Mouse (Mus musculus) midbrain, embryonic 16.5 days (tissue): ENCODE measurements around the gene Gm7534. TPM values are rescaled to one million over a fixed set of nuclear protein-coding genes. Genes with fewer than 3 reads are reported as not detected.

Experiments used
- ATAC-seq: fragments of 200-750 bp; cut with Nextera tagmentation; 2 replicates; pipeline ENCODE4 v1.8.0; 2017; ENCODE audit warnings: moderate TSS enrichment
- H3K27ac ChIP-seq: fragments of 300-500 bp; sonication (generic); 2 replicates; pipeline ENCODE4 v1.5.1; 2014; ENCODE audit warnings: mild to moderate bottlenecking, low read length, mixed read lengths
- H3K27me3 ChIP-seq: fragments of 300-500 bp; sonication (generic); 2 replicates; pipeline ENCODE4 v1.6.1; 2014; ENCODE audit warnings: low read depth, low read length, mixed read lengths; ENCODE audit not compliant: control insufficient read depth, insufficient read depth
- H3K36me3 ChIP-seq: fragments of 300-500 bp; sonication (generic); 2 replicates; pipeline ENCODE4 v1.6.1; 2014; ENCODE audit warnings: mild to moderate bottlenecking, low read length, moderate library complexity, mixed read lengths; ENCODE audit not compliant: control insufficient read depth, insufficient read depth
- H3K4me1 ChIP-seq: fragments of 300-500 bp; sonication (generic); 2 replicates; pipeline ENCODE4 v1.6.1; 2014; ENCODE audit warnings: mild to moderate bottlenecking, low read length, mixed read lengths; ENCODE audit not compliant: control insufficient read depth, insufficient read depth
- H3K4me2 ChIP-seq: fragments of 300-500 bp; sonication (generic); 2 replicates; pipeline ENCODE4 v1.6.1; 2014; ENCODE audit warnings: mild to moderate bottlenecking, low read length, mixed read lengths
- H3K4me3 ChIP-seq: fragments of 300-500 bp; sonication (generic); 2 replicates; pipeline ENCODE4 v1.5.1; 2014; ENCODE audit warnings: low read depth, mild to moderate bottlenecking, low read length, moderate library complexity, mixed read lengths
- H3K9ac ChIP-seq: fragments of 300-500 bp; sonication (generic); 2 replicates; pipeline ENCODE4 v1.6.1; 2014; ENCODE audit warnings: low read depth, low read length, mixed read lengths
- H3K9me3 ChIP-seq: fragments of 300-500 bp; sonication (generic); replicated peaks from 2 replicates; pipeline ENCODE4 v1.6.1; 2014; ENCODE audit warnings: mild to moderate bottlenecking, low read length, mixed read lengths; ENCODE audit not compliant: control insufficient read depth, poor library complexity, severe bottlenecking
- WGBS: fragments of 180-500 bp; shearing (Covaris S2); extraction: QIAGEN DNeasy Blood & Tissue Kit; methylation state at CpG from one replicate; pipeline ENCODE4 v1.1.7; 2014; 5-methylcytosine and 5-hydroxymethylcytosine counted together
- polyA plus RNA-seq: library from polyadenylated mRNA; unstranded; fragments of >200 nt; fragmentation: Nextera tagmentation; extraction: Ambion mirVana; gene quantifications from 2 replicates; pipeline ENCODE4 v1.2.1, GENCODE M21; 2015

The Gm7534 gene
- polyA plus RNA-seq, 1 experiment from 2014 or later, result not detected

DNA sequence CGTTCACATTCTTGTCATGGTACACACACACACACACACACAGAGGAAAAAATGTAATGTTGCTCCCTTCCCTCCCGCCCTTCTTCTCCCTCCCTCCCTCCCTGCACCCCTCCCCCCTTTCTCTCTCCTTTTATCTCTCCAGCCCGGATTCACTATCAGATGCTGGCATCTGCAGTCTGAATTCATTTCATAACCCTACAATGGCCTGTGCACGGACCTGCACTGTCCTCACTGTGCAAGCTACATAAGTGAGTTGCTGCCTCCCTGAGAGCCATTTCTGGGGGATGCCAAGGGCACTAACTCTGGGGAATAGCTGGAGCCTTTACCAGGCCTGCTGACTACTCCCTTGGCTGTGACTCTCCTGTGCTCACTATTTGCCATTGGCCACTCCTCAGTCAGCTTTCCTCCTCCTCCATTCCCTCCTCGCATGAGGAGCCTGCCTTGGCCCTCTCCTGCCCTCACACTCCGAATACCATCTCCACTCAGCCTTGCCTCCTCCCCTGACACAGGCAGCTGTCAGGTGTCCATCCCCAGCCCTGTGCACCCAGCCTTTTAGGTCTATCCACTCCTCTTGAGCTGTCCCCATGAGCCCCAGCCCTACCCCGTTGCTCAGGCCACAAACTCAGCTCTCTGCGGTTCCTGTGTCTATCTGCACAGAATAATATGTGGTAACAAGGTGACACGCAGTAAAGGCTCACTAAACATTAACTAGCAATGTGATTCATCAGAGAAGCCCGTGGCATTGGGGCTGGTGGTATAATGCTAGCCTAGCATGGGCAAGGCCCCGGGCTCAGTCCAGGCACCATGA lies 20.2 kb upstream of the Gm7534 start:
- Histone ChIP-seq H3K9me3 (no peaks in the 10 kb centered on the region), H3K4me2 (no peak overlapping the region), H3K27me3 (no peaks in the 10 kb centered on the region), H3K27ac (no peak overlapping the region), H3K9ac (no peak overlapping the region), H3K4me3 (no peak overlapping the region), H3K36me3 (no peaks in the 10 kb centered on the region), H3K4me1 (no peaks in the 10 kb centered on the region)
- 66% methylated on average over 11 of the region's 11 CpGs for WGBS
- ATAC-seq, result no peak

DNA sequence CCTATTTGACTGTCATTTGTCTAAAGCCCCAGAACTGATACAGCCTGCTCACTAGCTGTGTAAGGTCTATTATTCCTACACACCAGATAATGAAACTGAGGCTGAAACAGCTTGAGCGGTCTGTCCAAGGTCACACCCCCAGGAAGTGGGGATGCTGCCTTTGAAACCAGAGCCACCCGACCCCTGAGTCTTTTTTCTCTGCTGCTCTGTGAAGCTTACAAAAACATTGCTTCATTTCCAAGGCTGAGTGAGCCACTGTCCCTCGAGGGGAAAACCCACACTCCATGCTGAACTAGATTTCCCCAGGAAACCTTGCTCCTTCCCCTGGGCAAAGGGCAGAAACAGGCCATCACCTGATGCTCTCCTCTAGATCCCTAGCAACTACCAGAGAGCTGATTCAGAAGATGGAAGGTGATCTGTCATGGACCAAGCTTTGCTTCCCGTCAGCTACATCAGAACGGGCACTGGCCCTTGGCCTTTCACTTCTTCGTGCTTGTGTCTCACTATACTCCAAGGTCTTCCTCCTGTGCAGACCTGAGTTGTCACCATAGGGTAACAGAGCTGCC lies 3.8 kb upstream of the Gm7534 start:
- no peak for ATAC-seq

DNA sequence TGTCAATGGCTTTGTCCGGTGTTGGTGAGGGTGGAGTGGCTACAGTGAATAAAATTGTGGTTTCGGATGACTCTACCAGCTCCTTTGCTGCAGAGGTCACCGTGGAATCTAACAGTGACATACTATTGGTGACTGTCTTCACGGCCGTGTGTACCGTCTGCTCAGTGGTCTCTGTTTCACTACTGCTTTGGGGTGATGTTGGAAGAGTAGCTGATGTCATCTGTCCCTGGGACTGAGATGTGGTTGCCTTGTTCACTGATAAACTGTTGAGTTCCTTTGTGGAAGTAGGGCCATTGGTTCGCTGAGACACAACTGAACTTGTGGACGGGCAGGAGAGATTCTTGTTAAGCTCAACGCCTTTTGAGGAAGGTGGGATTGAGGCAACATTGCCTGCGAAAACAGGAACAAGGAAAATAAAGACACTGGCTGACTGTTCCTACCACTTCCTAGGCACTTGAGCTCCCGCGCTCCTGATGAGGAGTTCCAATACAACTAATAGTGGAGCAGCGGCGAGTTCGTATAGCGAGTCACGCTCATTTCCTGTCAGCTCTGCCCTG lies 614 bp upstream of the Gm7534 start:
- Histone ChIP-seq H3K4me2 (no peak overlapping the region), H3K36me3 (no peaks in the 10 kb centered on the region), H3K27ac (no peak overlapping the region), H3K4me3 (no peak overlapping the region), H3K9ac (no peak overlapping the region), H3K4me1 (no peaks in the 10 kb centered on the region), H3K9me3 (no peaks in the 10 kb centered on the region), H3K27me3 (no peaks in the 10 kb centered on the region)
- WGBS, result 91% methylated on average over 17 of the region's 17 CpGs
- ATAC-seq, result no peak

More for the DNA sequence above, 3.8 kb upstream of the Gm7534 start:
- H3K4me2 ChIP-seq, result no peak overlapping the region
- WGBS, result 71% methylated on average over 6 of the region's 6 CpGs
- no peak overlapping the region for H3K27ac ChIP-seq
- no peaks in the 10 kb centered on the region for H3K4me1 ChIP-seq
- no peaks in the 10 kb centered on the region for H3K36me3 ChIP-seq
- no peak overlapping the region for H3K4me3 ChIP-seq
- no peaks in the 10 kb centered on the region for H3K9me3 ChIP-seq
- H3K27me3 ChIP-seq, result no peaks in the 10 kb centered on the region
- no peak overlapping the region for H3K9ac ChIP-seq

DNA sequence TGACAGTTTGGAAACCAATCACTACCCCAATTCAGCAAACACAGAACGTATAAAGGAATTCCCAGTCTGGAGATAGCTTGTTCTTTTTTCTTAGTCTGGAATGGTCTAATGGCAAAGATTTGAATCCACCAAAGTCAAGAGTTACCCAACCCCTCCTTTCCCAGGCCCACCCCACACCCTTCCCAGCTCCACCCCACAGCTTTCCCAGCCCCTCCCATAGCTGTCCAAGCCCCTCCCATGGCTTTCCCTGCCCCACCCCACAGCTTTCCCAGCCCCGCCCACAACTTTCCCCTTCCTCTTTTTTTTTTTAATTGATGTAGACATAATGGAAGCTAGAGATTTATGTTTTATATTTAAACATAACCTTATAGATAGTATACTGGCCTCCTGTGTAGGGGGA lies 3.4 kb downstream of the Gm7534 start:
- no peak overlapping the region for H3K4me2 ChIP-seq
- H3K4me1 ChIP-seq, result no peaks in the 10 kb centered on the region
- ATAC-seq, result no peak
- no peak overlapping the region for H3K9ac ChIP-seq
- H3K27me3 ChIP-seq, result no peaks in the 10 kb centered on the region
- no peak overlapping the region for H3K4me3 ChIP-seq
- H3K36me3 ChIP-seq, result no peaks in the 10 kb centered on the region
- WGBS, result 76% methylated on average over 2 of the region's 2 CpGs
- no peaks in the 10 kb centered on the region for H3K9me3 ChIP-seq
- no peak overlapping the region for H3K27ac ChIP-seq

DNA sequence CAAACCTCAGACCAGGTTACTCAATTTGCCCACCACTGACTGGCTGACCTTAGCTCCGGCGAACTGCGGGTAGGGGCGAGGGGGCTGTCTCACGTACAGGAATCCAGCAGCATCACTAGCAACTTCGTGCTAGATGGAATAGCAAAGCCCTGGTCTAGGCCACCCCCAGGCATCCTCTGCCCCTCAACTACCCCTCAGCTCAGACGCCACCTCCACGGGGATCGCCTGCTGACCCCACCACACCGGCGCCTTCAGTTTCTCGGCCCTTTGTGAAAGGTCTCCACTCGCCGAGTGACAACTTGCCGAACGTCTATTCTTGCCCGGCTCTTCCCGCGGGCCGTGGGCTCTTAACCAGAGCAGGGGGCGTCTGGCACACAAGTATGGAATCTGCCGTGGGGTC lies 16.5 kb downstream of the Gm7534 start:
- WGBS, result under 1% methylated on average over 22 of the region's 22 CpGs
- Histone ChIP-seq H3K4me2 (peak overlapping the region; percentile 87), H3K4me1 (peaks cover 13% of the 10 kb centered on the region), H3K27ac (peak overlapping the region; percentile 82), H3K36me3 (no peaks in the 10 kb centered on the region), H3K9me3 (no peaks in the 10 kb centered on the region), H3K27me3 (no peaks in the 10 kb centered on the region), H3K4me3 (peak overlapping the region; percentile 69), H3K9ac (peak overlapping the region; percentile 81)
- no peak for ATAC-seq

DNA sequence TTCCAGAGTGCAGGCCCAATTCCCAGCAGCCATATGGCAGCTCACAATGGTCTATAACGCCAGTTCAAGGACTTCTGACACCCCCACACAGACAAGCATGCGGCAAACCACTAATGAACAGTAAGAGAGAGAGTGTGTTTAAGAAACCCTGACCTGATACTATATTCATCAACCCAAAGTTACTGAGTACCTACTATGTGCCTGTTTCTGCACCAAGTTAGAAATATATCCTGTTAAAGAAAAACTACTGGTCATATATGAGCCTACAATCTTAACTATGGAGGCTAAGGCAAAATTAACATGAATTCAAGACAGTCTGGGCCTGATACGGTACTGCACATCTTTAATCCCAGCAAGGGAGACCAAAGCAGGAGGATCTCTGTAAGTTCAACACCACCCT lies 17.2 kb downstream of the Gm7534 start:
- Histone ChIP-seq H3K27ac (no peak overlapping the region), H3K27me3 (no peaks in the 10 kb centered on the region), H3K4me2 (peak overlapping the region; percentile 87), H3K9me3 (no peaks in the 10 kb centered on the region), H3K9ac (peak overlapping the region; percentile 81), H3K4me3 (peak overlapping the region; percentile 69), H3K36me3 (no peaks in the 10 kb centered on the region), H3K4me1 (peaks cover 13% of the 10 kb centered on the region)
- WGBS, result 71% methylated on average over 3 of the region's 3 CpGs
- no peak for ATAC-seq

DNA sequence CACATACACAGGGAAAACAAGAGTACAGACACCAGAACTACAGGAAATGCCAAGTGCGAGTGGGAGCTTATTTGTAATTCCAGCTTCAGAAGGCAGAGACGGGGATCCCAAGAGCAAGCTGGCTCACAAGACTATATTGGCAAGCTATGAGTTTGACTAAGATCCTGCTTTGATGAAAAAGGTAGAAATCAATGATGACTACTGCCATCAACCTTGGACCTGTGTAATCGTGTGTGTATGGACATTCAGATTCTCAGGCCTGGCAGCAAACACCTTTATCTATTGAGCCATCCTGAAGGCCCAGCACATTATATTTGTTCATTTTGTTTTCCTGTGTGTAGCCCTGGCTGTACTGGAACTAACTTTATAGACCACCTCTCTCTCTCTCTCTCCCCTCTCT lies 19.1 kb downstream of the Gm7534 start:
- no peak for ATAC-seq
- Histone ChIP-seq H3K27ac (no peak overlapping the region), H3K27me3 (no peaks in the 10 kb centered on the region), H3K4me3 (no peak overlapping the region), H3K4me2 (no peak overlapping the region), H3K9me3 (no peaks in the 10 kb centered on the region), H3K4me1 (peaks cover 13% of the 10 kb centered on the region), H3K9ac (no peak overlapping the region), H3K36me3 (no peaks in the 10 kb centered on the region)
- 90% methylated on average over 3 of the region's 3 CpGs for WGBS

DNA sequence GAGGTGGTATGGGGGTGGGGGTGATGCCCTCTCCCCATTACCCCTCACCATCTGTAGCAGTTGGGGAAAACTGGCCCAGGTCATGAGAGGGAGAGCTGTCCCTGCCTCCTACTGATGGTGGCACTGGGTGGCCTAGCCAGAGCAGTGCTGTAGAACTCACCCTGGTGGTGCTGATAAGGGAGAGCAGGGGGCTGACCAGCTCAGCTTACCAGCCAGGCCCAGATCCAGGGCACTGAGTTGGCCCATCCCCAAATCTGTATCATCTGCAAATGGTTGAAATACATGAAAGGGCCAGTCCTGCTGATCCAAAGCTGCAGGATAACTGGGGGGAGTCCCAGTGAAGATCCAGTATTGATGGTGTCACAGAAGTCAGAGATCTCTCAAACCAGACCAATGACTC lies 21.0 kb downstream of the Gm7534 start:
- H3K4me3 ChIP-seq, result no peak overlapping the region
- H3K9me3 ChIP-seq, result no peaks in the 10 kb centered on the region
- peaks cover 11% of the 10 kb centered on the region for H3K4me1 ChIP-seq
- ATAC-seq, result no peak
- H3K27me3 ChIP-seq, result no peaks in the 10 kb centered on the region
- no peak overlapping the region for H3K27ac ChIP-seq
- H3K9ac ChIP-seq, result no peak overlapping the region
- H3K4me2 ChIP-seq, result no peak overlapping the region
- H3K36me3 ChIP-seq, result no peaks in the 10 kb centered on the region

DNA sequence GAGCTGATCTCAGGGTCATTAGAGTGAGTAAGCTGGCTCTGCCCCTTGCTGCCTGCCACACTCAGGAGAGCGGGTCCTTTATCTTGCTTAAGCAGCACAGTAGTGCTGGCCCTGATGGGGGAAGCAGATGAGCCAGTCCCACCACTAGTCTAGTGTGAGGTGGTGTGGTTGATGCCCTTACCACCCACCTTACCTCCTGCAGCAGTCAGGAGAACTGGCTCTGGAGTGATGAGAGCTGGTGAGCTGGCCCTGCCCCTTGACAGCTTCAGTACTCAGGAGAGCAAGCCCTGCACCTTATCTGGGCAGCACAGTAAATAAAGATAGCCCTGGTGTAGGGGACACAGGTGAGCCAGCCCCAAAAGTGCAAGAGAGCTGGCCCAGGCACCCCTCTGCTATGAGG lies 21.7 kb downstream of the Gm7534 start:
- H3K36me3 ChIP-seq, result no peaks in the 10 kb centered on the region
- no peak overlapping the region for H3K4me3 ChIP-seq
- no peak overlapping the region for H3K27ac ChIP-seq
- H3K27me3 ChIP-seq, result no peaks in the 10 kb centered on the region
- peaks cover 10% of the 10 kb centered on the region for H3K4me1 ChIP-seq
- no peaks in the 10 kb centered on the region for H3K9me3 ChIP-seq
- 95% methylated on average over 1 of the region's 1 CpGs for WGBS
- H3K9ac ChIP-seq, result no peak overlapping the region
- no peak for ATAC-seq
- no peak overlapping the region for H3K4me2 ChIP-seq
